Mouse (Mus musculus) CH12.LX (cell line): ENCODE results near the gene Aldh2. TPM values are rescaled to one million over a fixed set of nuclear protein-coding genes. Genes with fewer than 3 reads are reported as not detected.
"Not testable (repeated sequence)": the region's sequence is repeated elsewhere in the genome, so short reads cannot be mapped to it uniquely, and the experiment has no call there.

ENCODE experiments used
- DNase-seq: peaks from one replicate; pipeline ENCODE4 v3.0.0-alpha.2; 2013; ENCODE audit errors: extremely low read depth
- H3K27ac ChIP-seq: 2 replicates; pipeline ENCODE4 v1.5.1; 2012; ENCODE audit warnings: low read depth, mild to moderate bottlenecking, control low read depth, moderate library complexity; ENCODE audit not compliant: insufficient read depth
- H3K27me3 ChIP-seq: replicated peaks from 2 replicates; pipeline ENCODE3; 2012; ENCODE audit warnings: inconsistent platforms
- H3K36me3 ChIP-seq, 2 experiments: replicated peaks in 1 of 2; 2 replicates each; pipeline versions ENCODE3 to v1.6.1; 2012; ENCODE audit warnings: inconsistent platforms in 1 of 2, low read length in 1 of 2, mild to moderate bottlenecking in 1 of 2, mixed read lengths in 1 of 2, moderate library complexity in 1 of 2; ENCODE audit not compliant: control insufficient read depth in 1 of 2, insufficient read depth in 1 of 2
- H3K4me1 ChIP-seq, 2 experiments: 2 replicates each; pipeline ENCODE4 v1.6.1; 2012; ENCODE audit warnings: inconsistent platforms in 1 of 2, moderate library complexity in 1 of 2; ENCODE audit not compliant: insufficient read depth in 2 of 2, control insufficient read depth in 1 of 2
- H3K4me2 ChIP-seq: 2 replicates; pipeline ENCODE4 v1.6.1; 2012; ENCODE audit warnings: low read depth, mild to moderate bottlenecking, control low read depth; ENCODE audit not compliant: poor library complexity, insufficient read depth, severe bottlenecking
- H3K4me3 ChIP-seq, 3 experiments: fragments of 150-350 bp in 1 of 3; sonication (generic) in 1 of 3; replicated peaks in 1 of 3; 2 replicates each; pipeline versions ENCODE3 to v1.5.1; 2011 to 2012; ENCODE audit warnings: low read depth in 2 of 3, low read length in 2 of 3, mild to moderate bottlenecking in 2 of 3, moderate library complexity in 2 of 3, control low read depth in 1 of 3, improper control_type of control experiment in 1 of 3, inconsistent platforms in 1 of 3, mixed read lengths in 1 of 3; ENCODE audit not compliant: poor library complexity in 1 of 3
- H3K79me2 ChIP-seq: replicated peaks from 2 replicates; pipeline ENCODE4 v1.6.1; 2012; ENCODE audit warnings: mild to moderate bottlenecking, moderate library complexity; ENCODE audit not compliant: control insufficient read depth, poor library complexity, insufficient read depth, severe bottlenecking; ENCODE audit errors: extremely low read depth
- H3K9ac ChIP-seq: 2 replicates; pipeline ENCODE4 v1.6.1; 2012; ENCODE audit warnings: low read depth, mild to moderate bottlenecking, control low read depth, moderate library complexity; ENCODE audit not compliant: insufficient read depth
- H3K9me3 ChIP-seq: replicated peaks from 2 replicates; pipeline ENCODE3; 2012; ENCODE audit warnings: low read length, inconsistent platforms, mixed read lengths
- BHLHE40 ChIP-seq: IDR thresholded peaks from 2 replicates; pipeline ENCODE4 v1.6.1; 2011; ENCODE audit warnings: mild to moderate bottlenecking, low read depth, low read length, improper control_type of control experiment
- CHD1 ChIP-seq: IDR thresholded peaks from 2 replicates; pipeline ENCODE4 v1.6.1; 2012; ENCODE audit warnings: low read depth, low read length, improper control_type of control experiment, inconsistent platforms
- CHD2 ChIP-seq: IDR thresholded peaks from 2 replicates; pipeline ENCODE4 v1.6.1; 2011; ENCODE audit warnings: low read length, improper control_type of control experiment
- CTCF ChIP-seq, 2 experiments: IDR thresholded peaks in 1 of 2; conservative IDR thresholded peaks in 1 of 2; 2 replicates each; pipeline ENCODE4 v1.5.1; 2011 to 2012; ENCODE audit warnings: low read depth in 2 of 2, low read length in 2 of 2, improper control_type of control experiment in 1 of 2, inconsistent platforms in 1 of 2, mild to moderate bottlenecking in 1 of 2, moderate library complexity in 1 of 2
- E2F4 ChIP-seq: IDR thresholded peaks from 2 replicates; pipeline ENCODE4 v1.6.1; 2011; ENCODE audit warnings: low read depth, low read length, improper control_type of control experiment; ENCODE audit not compliant: insufficient replicate concordance
- ELF1 ChIP-seq: IDR thresholded peaks from 2 replicates; pipeline ENCODE4 v1.6.1; 2014; ENCODE audit warnings: low read depth, mild to moderate bottlenecking, inconsistent platforms, low read length, improper control_type of control experiment
- EP300 ChIP-seq: IDR thresholded peaks from 2 replicates; pipeline ENCODE4 v1.6.1; 2011; ENCODE audit warnings: low read length, improper control_type of control experiment
- GABPA ChIP-seq: IDR thresholded peaks from 2 replicates; pipeline ENCODE4 v1.6.1; 2012; ENCODE audit warnings: low read depth, low read length, improper control_type of control experiment, inconsistent platforms; ENCODE audit not compliant: insufficient replicate concordance
- HCFC1 ChIP-seq: IDR thresholded peaks from 2 replicates; pipeline ENCODE4 v1.6.1; 2012; ENCODE audit warnings: low read depth, mild to moderate bottlenecking, inconsistent platforms, low read length, improper control_type of control experiment
- IRF4 ChIP-seq: IDR thresholded peaks from 2 replicates; pipeline ENCODE4 v1.6.1; 2014; ENCODE audit warnings: low read depth, mild to moderate bottlenecking, inconsistent platforms, low read length, improper control_type of control experiment
- JUN ChIP-seq: IDR thresholded peaks from 2 replicates; pipeline ENCODE4 v1.6.1; 2011; ENCODE audit warnings: low read depth, mild to moderate bottlenecking, low read length, improper control_type of control experiment, moderate library complexity; ENCODE audit not compliant: insufficient read depth
- JUND ChIP-seq: conservative IDR thresholded peaks from 2 replicates; pipeline ENCODE4 v1.6.1; 2011; ENCODE audit warnings: low read depth, low read length, improper control_type of control experiment
- MAFK ChIP-seq: IDR thresholded peaks from 2 replicates; pipeline ENCODE4 v1.6.1; 2011; ENCODE audit warnings: low read length, improper control_type of control experiment; ENCODE audit not compliant: insufficient replicate concordance
- MAX ChIP-seq: IDR thresholded peaks from 2 replicates; pipeline ENCODE4 v1.6.1; 2011; ENCODE audit warnings: low read length, improper control_type of control experiment
- MAZ ChIP-seq: IDR thresholded peaks from 2 replicates; pipeline ENCODE4 v1.6.1; 2012; ENCODE audit warnings: low read depth, mild to moderate bottlenecking, inconsistent platforms, low read length, improper control_type of control experiment, moderate library complexity
- MEF2A ChIP-seq: IDR thresholded peaks from 2 replicates; pipeline ENCODE4 v1.6.1; 2014; ENCODE audit warnings: low read depth, mild to moderate bottlenecking, inconsistent platforms, low read length, improper control_type of control experiment, borderline replicate concordance
- MXI1 ChIP-seq: IDR thresholded peaks from 2 replicates; pipeline ENCODE4 v1.6.1; 2011; ENCODE audit warnings: mild to moderate bottlenecking, low read depth, low read length, improper control_type of control experiment
- MYC ChIP-seq: IDR thresholded peaks from 2 replicates; pipeline ENCODE4 v1.6.1; 2011; ENCODE audit warnings: low read depth, mild to moderate bottlenecking, improper control_type of control experiment, low read length
- NELFE ChIP-seq: IDR thresholded peaks from 2 replicates; pipeline ENCODE4 v1.6.1; 2011; ENCODE audit warnings: low read depth, low read length, improper control_type of control experiment
- NRF1 ChIP-seq: IDR thresholded peaks from 2 replicates; pipeline ENCODE4 v1.6.1; 2014; ENCODE audit warnings: low read depth, mild to moderate bottlenecking, inconsistent platforms, low read length, improper control_type of control experiment, moderate library complexity
- PAX5 ChIP-seq: IDR thresholded peaks from 2 replicates; pipeline ENCODE4 v1.6.1; 2012; ENCODE audit warnings: low read length, inconsistent platforms, mixed read lengths
- POLR2A ChIP-seq: IDR thresholded peaks from 2 replicates; pipeline ENCODE4 v1.6.1; 2011; ENCODE audit warnings: low read depth, mild to moderate bottlenecking, improper control_type of control experiment, low read length
- POLR2AphosphoS2 ChIP-seq: IDR thresholded peaks from 2 replicates; pipeline ENCODE4 v1.6.1; 2011; ENCODE audit warnings: low read depth, low read length, improper control_type of control experiment
- RAD21 ChIP-seq: IDR thresholded peaks from 2 replicates; pipeline ENCODE4 v1.6.1; 2011; ENCODE audit warnings: low read depth, mild to moderate bottlenecking, low read length, improper control_type of control experiment, moderate library complexity
- RCOR1 ChIP-seq: conservative IDR thresholded peaks from 2 replicates; pipeline ENCODE4 v1.6.1; 2012; ENCODE audit warnings: low read depth, mild to moderate bottlenecking, inconsistent platforms, low read length, improper control_type of control experiment
- SIN3A ChIP-seq: IDR thresholded peaks from 2 replicates; pipeline ENCODE4 v1.6.1; 2012; ENCODE audit warnings: low read length, improper control_type of control experiment, inconsistent platforms
- SMC3 ChIP-seq: IDR thresholded peaks from 2 replicates; pipeline ENCODE4 v1.6.1; 2011; ENCODE audit warnings: low read depth, low read length, improper control_type of control experiment
- TBP ChIP-seq: conservative IDR thresholded peaks from 2 replicates; pipeline ENCODE4 v1.6.1; 2011; ENCODE audit warnings: low read depth, low read length, improper control_type of control experiment
- TCF12 ChIP-seq: IDR thresholded peaks from 2 replicates; pipeline ENCODE4 v1.6.1; 2014; ENCODE audit warnings: low read depth, mild to moderate bottlenecking, inconsistent platforms, low read length, improper control_type of control experiment
- UBTF ChIP-seq: IDR thresholded peaks from 2 replicates; pipeline ENCODE4 v1.6.1; 2012; ENCODE audit warnings: low read depth, mild to moderate bottlenecking, inconsistent platforms, low read length, improper control_type of control experiment, moderate library complexity
- USF2 ChIP-seq: conservative IDR thresholded peaks from 2 replicates; pipeline ENCODE4 v1.6.1; 2011; ENCODE audit warnings: low read depth, low read length, improper control_type of control experiment
- ZC3H11A ChIP-seq: IDR thresholded peaks from 2 replicates; pipeline ENCODE4 v1.6.1; 2012; ENCODE audit warnings: low read depth, mild to moderate bottlenecking, inconsistent platforms, low read length, improper control_type of control experiment
- ZKSCAN1 ChIP-seq: IDR thresholded peaks from 2 replicates; pipeline ENCODE4 v1.6.1; 2012; ENCODE audit warnings: low read depth, inconsistent platforms, low read length, improper control_type of control experiment, borderline replicate concordance
- ZMIZ1 ChIP-seq: IDR thresholded peaks from 2 replicates; pipeline ENCODE4 v1.6.1; 2012; ENCODE audit warnings: low read depth, mild to moderate bottlenecking, inconsistent platforms, low read length, improper control_type of control experiment
- ZNF384 ChIP-seq: IDR thresholded peaks from 2 replicates; pipeline ENCODE4 v1.6.1; 2012; ENCODE audit warnings: low read depth, low read length, improper control_type of control experiment, inconsistent platforms
- dilution Hi-C: fragments of 300-500 bp; cut with MboI; formaldehyde crosslinking; loops from 2 replicates; pipeline ENCODE4 v1.14.3; 2020; ENCODE audit warnings: low sequenced_read_pairs; ENCODE audit not compliant: extremely low pct_unique_long_range_greater_than_20kb, extremely low pct_ligation_motif_present
- in situ Hi-C: fragments of 300-500 bp; cut with MboI; formaldehyde crosslinking; loops from 3 replicates; pipeline ENCODE4 v1.14.3; 2019; ENCODE audit warnings: low sequenced_read_pairs, low pct_ligation_motif_present, low pct_unique_long_range_greater_than_20kb, mixed read lengths
- polyA plus RNA-seq: library from polyadenylated mRNA; unstranded; fragments of >175 nt; gene quantifications from 2 replicates; pipeline ENCODE4 v1.2.1, GENCODE M21; 2012; ENCODE audit warnings: low read depth; ENCODE audit not compliant: insufficient read length
- total RNA-seq, 2 experiments: library from RNA; depleted of rRNA; stranded (reverse); fragments of 300-350 nt in 1 of 2; fragments of >200 nt in 1 of 2; gene quantifications; 2 replicates each; pipeline ENCODE4 v1.2.3; 2012 to 2014

Aldh2 gene
- total and polyA plus RNA-seq, 3 experiments, result 58.9 to 139 (median 73.9) TPM

GRCm38 (mm10) chr5:121606151-121606550 lies 12.5 kb upstream of the Aldh2 start:
- Histone ChIP-seq H3K27ac (no peak overlapping the region), H3K4me1 (peaks cover 6 to 16% of the 10 kb centered on the region in 2 experiments), H3K4me2 (no peak overlapping the region), H3K79me2 (no peaks in the 10 kb centered on the region), H3K36me3 (peaks cover 0 to 13% of the 10 kb centered on the region in 2 experiments), H3K27me3 (no peaks in the 10 kb centered on the region), H3K9ac (no peak overlapping the region), H3K4me3 (no peak overlapping the region), H3K9me3 (no peaks in the 10 kb centered on the region)
- TF ChIP-seq MXI1, result no peak
- TF ChIP-seq ZC3H11A, result no peak
- TF ChIP-seq UBTF, result no peak
- no peak for TF ChIP-seq MAZ
- TF ChIP-seq HCFC1, result no peak
- peak; percentile 85 to 98 for TF ChIP-seq CTCF (conservative IDR thresholded peaks at IDR 0.05 in 1 of 2, IDR thresholded peaks at IDR 0.05 in 1 of 2; ENCODE audit: low read depth in 2 of 2, low read length in 2 of 2)
- no peak for TF ChIP-seq SIN3A
- TF ChIP-seq PAX5, result no peak
- TF ChIP-seq MAX, result no peak
- no peak for TF ChIP-seq RCOR1
- 0 out of 2 replicates have a peak, but pooled peaks have one; percentile 20 for TF ChIP-seq MEF2A
- TF ChIP-seq EP300, result no peak
- no peak for TF ChIP-seq NRF1
- no peak for TF ChIP-seq TCF12
- TF ChIP-seq ZMIZ1, result no peak
- TF ChIP-seq CHD2, result no peak
- TF ChIP-seq TBP, result no peak
- TF ChIP-seq NELFE, result no peak; the same call in 1 of the 2 replicates
- TF ChIP-seq JUN, result no peak
- TF ChIP-seq POLR2AphosphoS2, result no peak
- no peak for TF ChIP-seq MYC
- no peak for TF ChIP-seq ZKSCAN1
- TF ChIP-seq BHLHE40, result no peak
- no peak for TF ChIP-seq MAFK
- no peak for TF ChIP-seq ELF1
- TF ChIP-seq E2F4, result no peak
- TF ChIP-seq POLR2A, result no peak
- peak; percentile 56 for TF ChIP-seq SMC3
- no peak for TF ChIP-seq USF2
- TF ChIP-seq JUND, result no peak
- TF ChIP-seq IRF4, result no peak
- no peak for TF ChIP-seq GABPA
- TF ChIP-seq ZNF384, result no peak
- TF ChIP-seq CHD1, result no peak
- peak; percentile 56 for TF ChIP-seq RAD21
- dilution Hi-C loops, result no loop called here
- DNase-seq, result peak; percentile 87
- in situ Hi-C loops, result loop anchor here (5.0 kb wide), 1 partner anchor 39 kb away; no protein-coding TSS in a partner anchor

GRCm38 (mm10) chr5:121603815-121604214 lies 10.2 kb upstream of the Aldh2 start:
- H3K4me1 ChIP-seq, in situ Hi-C loops, H3K79me2 ChIP-seq, DNase-seq, H3K4me2 ChIP-seq, H3K9me3 ChIP-seq, H3K9ac ChIP-seq, dilution Hi-C loops, H3K4me3 ChIP-seq, H3K27me3 ChIP-seq, H3K27ac ChIP-seq: not testable (repeated sequence)
- peaks cover 0 to 12% of the 10 kb centered on the region in 2 experiments for H3K36me3 ChIP-seq
